In the genomic region with DNA sequence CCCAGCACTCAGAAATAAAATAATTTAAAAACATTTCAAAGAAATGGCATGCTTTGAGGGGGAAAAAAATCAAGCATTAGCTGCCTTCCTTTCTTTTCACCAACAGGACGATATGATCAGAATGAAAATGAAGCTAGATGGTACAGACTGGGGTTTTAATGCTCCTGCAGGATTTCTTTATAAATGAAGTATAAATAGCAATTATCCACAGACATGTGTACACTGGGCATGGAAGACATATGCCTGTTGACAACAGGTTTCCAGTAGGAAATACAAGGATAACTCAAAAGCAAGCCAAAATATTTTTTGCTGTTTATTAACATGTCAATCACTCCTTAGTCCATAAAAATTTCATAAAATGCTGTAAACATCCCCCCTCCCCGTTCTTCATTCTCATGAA, we compare ENCODE assay signal across 22 mouse cellular contexts.
DNase-seq lines count a peak whose midpoint lies in the region; ATAC-seq and TF ChIP-seq lines count a peak whose summit lies in the region.
"Had no signal": no experiment of that assay in that cellular context is flagged by ENCODE, and none has a peak within 500 bp of the region (broad histone marks: within the 10 kb centered on the region; RNA-seq: fewer than 3 reads in every experiment).

No protein-coding gene starts in this region.

- no peak overlapping the region for H3K4me3 ChIP-seq in forebrain, embryonic 15.5 days
- no peak overlapping the region for H3K4me3 ChIP-seq in forebrain, embryonic 10.5 days
- H3K4me3 ChIP-seq in forebrain, postnatal 0 days (ENCODE audit: low read depth, low read length), result no peak overlapping the region
- no peak overlapping the region for H3K4me3 ChIP-seq in forebrain, embryonic 14.5 days (ENCODE audit: low read depth, low read length)
- no peak overlapping the region for H3K4me3 ChIP-seq in layer of hippocampus, adult 2 months
- H3K4me3 ChIP-seq: embryonic facial prominence, embryonic 10.5 days; embryonic facial prominence, embryonic 12.5 days; forebrain, embryonic 13.5 days had no signal

- H3K9ac ChIP-seq in forebrain, embryonic 15.5 days (replicated peaks), result no peak overlapping the region
- H3K9ac ChIP-seq in forebrain, postnatal 0 days, result no peak overlapping the region
- H3K9ac ChIP-seq in forebrain, embryonic 14.5 days (ENCODE audit: low read length), result no peak overlapping the region
- H3K9ac ChIP-seq: embryonic facial prominence, embryonic 12.5 days; forebrain, embryonic 13.5 days had no signal

- no peaks in the 10 kb centered on the region for H3K36me3 ChIP-seq in forebrain, embryonic 15.5 days
- no peaks in the 10 kb centered on the region for H3K36me3 ChIP-seq in forebrain, embryonic 10.5 days (replicated peaks)
- no peaks in the 10 kb centered on the region for H3K36me3 ChIP-seq in forebrain, postnatal 0 days (ENCODE audit: insufficient read depth)
- H3K36me3 ChIP-seq in forebrain, embryonic 14.5 days (ENCODE audit: control insufficient read depth, insufficient read depth, low read length), result no peaks in the 10 kb centered on the region
- H3K36me3 ChIP-seq: embryonic facial prominence, embryonic 10.5 days; embryonic facial prominence, embryonic 12.5 days; G1E had no signal

- H3K27ac ChIP-seq in forebrain, embryonic 15.5 days (replicated peaks), result no peak overlapping the region
- H3K27ac ChIP-seq in forebrain, embryonic 10.5 days, result no peak overlapping the region
- H3K27ac ChIP-seq in forebrain, postnatal 0 days (ENCODE audit: low read depth, low read length), result no peak overlapping the region
- no peak overlapping the region for H3K27ac ChIP-seq in forebrain, embryonic 14.5 days (ENCODE audit: low read depth, low read length)
- H3K27ac ChIP-seq in layer of hippocampus, adult 2 months, result peak overlapping the region; percentile 37
- H3K27ac ChIP-seq: embryonic facial prominence, embryonic 10.5 days; embryonic facial prominence, embryonic 12.5 days; forebrain, embryonic 13.5 days had no signal

- H3K4me1 ChIP-seq in forebrain, embryonic 15.5 days, result no peaks in the 10 kb centered on the region
- no peaks in the 10 kb centered on the region for H3K4me1 ChIP-seq in forebrain, embryonic 10.5 days
- H3K4me1 ChIP-seq in forebrain, postnatal 0 days (ENCODE audit: insufficient read depth), result no peaks in the 10 kb centered on the region
- H3K4me1 ChIP-seq in forebrain, embryonic 14.5 days (ENCODE audit: control insufficient read depth, insufficient read depth, low read length), result no peaks in the 10 kb centered on the region
- H3K4me1 ChIP-seq: embryonic facial prominence, embryonic 10.5 days; embryonic facial prominence, embryonic 12.5 days; forebrain, embryonic 13.5 days had no signal

- 66% methylated on average over 2 of the region's 2 CpGs for WGBS in forebrain, embryonic 15.5 days
- 79% methylated on average over 2 of the region's 2 CpGs for WGBS in forebrain, embryonic 10.5 days
- 49% methylated on average over 2 of the region's 2 CpGs for WGBS in forebrain, postnatal 0 days
- WGBS in forebrain, embryonic 14.5 days, result 78% methylated on average over 2 of the region's 2 CpGs

- no peak for TF ChIP-seq CTCF in forebrain, postnatal 0 days (IDR thresholded peaks at IDR 0.05; ENCODE audit: low read depth)
- no peak for TF ChIP-seq CTCF in layer of hippocampus, adult 2 months (conservative IDR thresholded peaks at IDR 0.05)

- H3K9me3 ChIP-seq in forebrain, embryonic 15.5 days, result no peaks in the 10 kb centered on the region
- H3K9me3 ChIP-seq in forebrain, embryonic 10.5 days, result no peaks in the 10 kb centered on the region
- no peaks in the 10 kb centered on the region for H3K9me3 ChIP-seq in forebrain, postnatal 0 days (ENCODE audit: low read length)
- no peaks in the 10 kb centered on the region for H3K9me3 ChIP-seq in forebrain, embryonic 14.5 days (replicated peaks; ENCODE audit: control insufficient read depth, low read length)
- H3K9me3 ChIP-seq: embryonic facial prominence, embryonic 10.5 days; embryonic facial prominence, embryonic 12.5 days; forebrain, embryonic 13.5 days; G1E had no signal

- peak; percentile 46; the same call in 1 of the 2 replicates for ATAC-seq in forebrain, embryonic 15.5 days (replicated peaks)
- peak; percentile 58; the same call in 1 of the 2 replicates for ATAC-seq in forebrain, postnatal 0 days
- no peak for ATAC-seq in forebrain, embryonic 14.5 days
- ATAC-seq: activated CD4-positive, CD25-positive, alpha-beta regulatory T cell, adult 4 months; CD4-positive, CD25-positive, alpha-beta regulatory T cell, adult 4 months; forebrain, embryonic 13.5 days; Patski had no signal

- H3K27me3 ChIP-seq in forebrain, embryonic 15.5 days, result no peaks in the 10 kb centered on the region
- no peaks in the 10 kb centered on the region for H3K27me3 ChIP-seq in forebrain, embryonic 10.5 days (ENCODE audit: poor library complexity, severe bottlenecking)
- peaks cover 4% of the 10 kb centered on the region for H3K27me3 ChIP-seq in forebrain, postnatal 0 days (ENCODE audit: insufficient read depth, low read length)
- no peaks in the 10 kb centered on the region for H3K27me3 ChIP-seq in forebrain, embryonic 14.5 days (replicated peaks; ENCODE audit: control insufficient read depth, insufficient read depth, low read length)
- H3K27me3 ChIP-seq: CH12.LX; embryonic facial prominence, embryonic 12.5 days; forebrain, embryonic 13.5 days; Patski had no signal

- no peak for DNase-seq in forebrain, embryonic 10.5 days (ENCODE audit: extremely low spot score, low spot score)
- DNase-seq in forebrain, postnatal 0 days, result no peak
- no peak for DNase-seq in forebrain, embryonic 14.5 days (ENCODE audit: low spot score)
- no peak for DNase-seq in layer of hippocampus, adult 2 months (ENCODE audit: low spot score in 2 of 2)
- no peak for DNase-seq in layer of hippocampus, adult 9-10 months (ENCODE audit: low spot score)
- DNase-seq: adrenal gland, adult 8-10 months; adrenal gland, postnatal 14 days; adrenal gland, postnatal 36 days; B cell, adult 2 months; cerebellum, adult 11-12 months; cerebellum, adult 2 months; cerebellum, adult 9-10 months; cerebellum, postnatal 25 days had no signal

- no peak overlapping the region for H3K4me2 ChIP-seq in forebrain, embryonic 15.5 days (replicated peaks)
- H3K4me2 ChIP-seq in forebrain, postnatal 0 days (ENCODE audit: low read depth), result no peak overlapping the region
- H3K4me2 ChIP-seq in forebrain, embryonic 14.5 days (ENCODE audit: low read length), result no peak overlapping the region
- H3K4me2 ChIP-seq: embryonic facial prominence, embryonic 12.5 days; forebrain, embryonic 13.5 days had no signal
